Mouse (Mus musculus) urinary bladder, postnatal 10 days (tissue): ENCODE results near the gene Tcerg1l.

ENCODE experiments used
- DNase-seq: peaks from one replicate; pipeline ENCODE4 v3.0.0; 2022; ENCODE audit warnings: low spot score

Tcerg1l gene

GRCm38 (mm10) chr7:138217556-138218098 is 179.9 kb downstream of the Tcerg1l start:
- DNase-seq, result no peak

GRCm38 (mm10) chr7:138215177-138215830 is 182.2 kb downstream of the Tcerg1l start:
- no peak for DNase-seq

- no peak for DNase-seq
Observed at GRCm38 (mm10) chr7:138214710-138215109, 182.8 kb downstream of the Tcerg1l start.

- DNase-seq, result no peak
Observed at GRCm38 (mm10) chr7:138209769-138210168, 187.8 kb downstream of the Tcerg1l start.

GRCm38 (mm10) chr7:138205124-138205523 is 192.4 kb downstream of the Tcerg1l start:
- DNase-seq, result no peak

GRCm38 (mm10) chr7:138202162-138202832 is 195.2 kb downstream of the Tcerg1l start:
- no peak for DNase-seq

- no peak for DNase-seq
Observed at GRCm38 (mm10) chr7:138199333-138200058, 198.0 kb downstream of the Tcerg1l start.

- no peak for DNase-seq
Observed at GRCm38 (mm10) chr7:138196139-138196538, 201.4 kb downstream of the Tcerg1l start.

- DNase-seq, result no peak
Observed at GRCm38 (mm10) chr7:138184197-138184596, 213.3 kb downstream of the Tcerg1l start.

- no peak for DNase-seq
Observed at GRCm38 (mm10) chr7:138182216-138182615, 215.3 kb downstream of the Tcerg1l start.

GRCm38 (mm10) chr7:138178617-138179016 is 218.9 kb downstream of the Tcerg1l start:
- DNase-seq, result no peak

GRCm38 (mm10) chr7:138176026-138176425 is 221.5 kb downstream of the Tcerg1l start:
- no peak for DNase-seq

GRCm38 (mm10) chr7:138170389-138170788 is 227.1 kb downstream of the Tcerg1l start:
- DNase-seq, result no peak
